Mouse (Mus musculus) liver, embryonic 11.5 days (tissue): ENCODE measurements around the gene Selenbp1. TPM values are rescaled to one million over a fixed set of nuclear protein-coding genes. Genes with fewer than 3 reads are reported as not detected.
"Not testable (repeated sequence)": the region's sequence is repeated elsewhere in the genome, so short reads cannot be mapped to it uniquely, and the experiment has no call there.

ENCODE experiments used
- ATAC-seq: fragments of 200-750 bp; cut with Nextera tagmentation; replicated peaks from 2 replicates; pipeline ENCODE4 v1.8.0; 2017; ENCODE audit warnings: moderate number of reproducible peaks, mild to moderate bottlenecking, moderate TSS enrichment, moderate library complexity; ENCODE audit not compliant: low FRiP score
- DNase-seq: peaks from one replicate; pipeline ENCODE4 v3.0.0-alpha.2; 2017; ENCODE audit warnings: low spot score
- H3K27ac ChIP-seq: fragments of 300-500 bp; sonication (generic); 2 replicates; pipeline ENCODE4 v1.5.1; 2014; ENCODE audit warnings: mild to moderate bottlenecking, low read depth, low read length, control low read depth
- H3K27me3 ChIP-seq: fragments of 300-500 bp; sonication (generic); replicated peaks from 2 replicates; pipeline ENCODE4 v1.6.1; 2014; ENCODE audit warnings: low read length, mixed read lengths; ENCODE audit not compliant: control insufficient read depth, insufficient read depth
- H3K36me3 ChIP-seq: fragments of 300-500 bp; sonication (generic); 2 replicates; pipeline ENCODE4 v1.6.1; 2014; ENCODE audit warnings: mild to moderate bottlenecking, low read length, moderate library complexity, mixed read lengths; ENCODE audit not compliant: control insufficient read depth, insufficient read depth
- H3K4me1 ChIP-seq: fragments of 300-500 bp; sonication (generic); replicated peaks from 2 replicates; pipeline ENCODE4 v1.6.1; 2014; ENCODE audit warnings: low read length, mixed read lengths; ENCODE audit not compliant: control insufficient read depth, insufficient read depth
- H3K4me2 ChIP-seq: fragments of 300-500 bp; sonication (generic); 2 replicates; pipeline ENCODE4 v1.6.1; 2014; ENCODE audit warnings: mild to moderate bottlenecking, control low read depth, moderate library complexity
- H3K4me3 ChIP-seq: fragments of 300-500 bp; sonication (generic); 2 replicates; pipeline ENCODE4 v1.5.1; 2014; ENCODE audit warnings: low read depth, low read length, control low read depth
- H3K9ac ChIP-seq: fragments of 300-500 bp; sonication (generic); 2 replicates; pipeline ENCODE4 v1.6.1; 2014; ENCODE audit warnings: low read depth, low read length, control low read depth
- H3K9me3 ChIP-seq: fragments of 300-500 bp; sonication (generic); 2 replicates; pipeline ENCODE4 v1.6.1; 2016; ENCODE audit warnings: low read length, inconsistent platforms, mixed read lengths; ENCODE audit not compliant: control insufficient read depth
- WGBS: fragments of 180-500 bp; shearing (Covaris S2); extraction: QIAGEN DNeasy Blood & Tissue Kit; methylation state at CpG from one replicate; pipeline ENCODE4 v1.1.7; 2014; 5-methylcytosine and 5-hydroxymethylcytosine counted together
- polyA plus RNA-seq: library from polyadenylated mRNA; unstranded; fragments of >200 nt; fragmentation: Nextera tagmentation; extraction: Ambion mirVana; gene quantifications from 2 replicates; pipeline ENCODE4 v1.2.1, GENCODE M21; 2014

The Selenbp1 gene
- polyA plus RNA-seq, result 68.2 and 82.0 TPM in 2 replicates

GRCm38 (mm10) chr3:94932809-94933564 is at the start of gene Selenbp1:
Selenbp1 (plus strand) TSS chr3:94933056.
- Histone ChIP-seq H3K27me3 (no peaks in the 10 kb centered on the region), H3K4me1 (peaks cover 22% of the 10 kb centered on the region), H3K36me3 (no peaks in the 10 kb centered on the region), H3K9me3 (no peaks in the 10 kb centered on the region), H3K27ac (peak within 1 kb of the TSS; percentile 86), H3K9ac (peak within 1 kb of the TSS; percentile 68), H3K4me3 (peak within 1 kb of the TSS; percentile 48), H3K4me2 (peak within 1 kb of the TSS; percentile 73)
- DNase-seq (peak; percentile 83), ATAC-seq (peak; percentile 84)
- WGBS, result 13% methylated on average over 16 of the region's 16 CpGs

DNA sequence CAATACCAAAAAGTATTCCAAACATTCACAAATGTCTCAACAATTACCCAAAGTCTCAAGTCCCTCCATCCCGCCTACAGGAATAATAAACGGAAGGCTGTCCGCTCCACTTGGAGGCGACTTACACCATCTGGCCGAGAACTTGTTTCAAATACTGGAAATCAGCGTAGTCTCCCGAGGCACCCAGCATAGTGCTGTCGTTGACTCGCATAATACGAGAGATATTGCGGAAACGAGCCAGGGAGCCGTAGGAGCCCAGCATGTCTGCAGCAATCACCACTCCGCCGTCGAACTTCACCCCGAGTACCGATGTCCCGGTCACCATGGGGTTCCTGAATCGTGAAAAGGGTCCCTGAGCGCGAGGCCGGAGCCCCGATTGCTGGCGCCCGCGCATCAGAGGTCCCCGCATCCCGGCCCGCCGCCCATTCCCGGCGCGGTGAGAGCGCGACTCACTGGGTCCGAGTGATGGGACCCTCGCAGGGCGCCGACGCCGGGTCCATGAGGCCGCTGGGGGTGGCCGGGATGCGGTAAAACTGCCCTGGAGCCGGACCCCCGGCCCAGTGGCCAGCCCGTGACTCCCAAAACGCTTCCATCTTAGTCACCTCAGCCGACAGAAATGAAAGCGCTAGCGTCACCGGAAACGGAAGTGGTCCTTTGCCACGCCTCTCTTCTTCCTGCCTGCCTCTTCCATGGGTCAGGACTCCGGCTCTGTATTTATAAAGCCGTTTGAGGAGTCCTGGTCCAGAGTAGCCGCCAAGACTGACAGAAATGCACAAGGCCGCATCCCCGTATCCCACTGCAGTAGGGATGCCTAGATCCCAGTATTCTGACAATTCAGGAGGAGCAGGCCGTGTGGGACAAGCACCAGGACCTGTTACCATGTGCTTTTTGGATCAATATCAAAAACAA is 46.3 kb upstream of the Selenbp1 start, which contains the start of gene Psmb4:
Psmb4 (minus strand) TSS at position 646 of the 909 bp plus-strand sequence.
- Histone ChIP-seq H3K9me3 (no peaks in the 10 kb centered on the region), H3K36me3 (peaks cover 19% of the 10 kb centered on the region), H3K27ac (peak within 1 kb of the TSS; percentile 76; the same call in 1 of the 2 replicates), H3K27me3 (no peaks in the 10 kb centered on the region), H3K4me2 (peak within 1 kb of the TSS; percentile 95), H3K4me1 (peaks cover 15% of the 10 kb centered on the region), H3K9ac (peak within 1 kb of the TSS; percentile 75), H3K4me3 (peak within 1 kb of the TSS; percentile 100)
- under 1% methylated on average over 61 of the region's 61 CpGs for WGBS
- peak; percentile 83 for ATAC-seq
- DNase-seq, result peak; percentile 89

- peaks cover 12% of the 10 kb centered on the region for H3K36me3 ChIP-seq
- H3K4me3 ChIP-seq, result no peak overlapping the region
- DNase-seq (no peak), ATAC-seq (no peak)
- no peaks in the 10 kb centered on the region for H3K9me3 ChIP-seq
- no peak overlapping the region for H3K27ac ChIP-seq
- H3K9ac ChIP-seq, result no peak overlapping the region
- H3K4me2 ChIP-seq, result no peak overlapping the region
- H3K4me1 ChIP-seq, result peaks cover 15% of the 10 kb centered on the region
- H3K27me3 ChIP-seq, result no peaks in the 10 kb centered on the region
Observed at GRCm38 (mm10) chr3:94888595-94888994, 44.3 kb upstream of the Selenbp1 start.

DNA sequence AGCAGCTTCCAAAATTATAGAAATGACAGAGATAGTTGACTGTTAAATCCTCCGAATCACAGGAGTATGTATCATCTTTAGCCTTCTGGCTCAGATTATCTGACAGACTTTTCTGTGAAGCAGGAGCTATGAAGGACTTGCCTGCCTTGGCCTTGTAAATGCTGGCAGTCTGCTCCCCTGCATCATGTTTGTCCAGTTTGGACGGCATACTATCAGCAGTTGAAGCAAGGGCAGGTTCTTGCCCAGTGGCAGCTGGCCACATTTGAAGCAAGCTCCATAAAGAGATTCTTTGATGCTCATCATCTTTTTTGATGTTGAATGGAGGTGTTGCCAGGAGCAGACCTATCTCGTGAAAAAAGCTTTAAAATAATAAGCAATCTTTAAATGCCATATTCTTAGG is 38.8 kb upstream of the Selenbp1 start:
- Histone ChIP-seq H3K27me3 (peaks cover 4% of the 10 kb centered on the region; the same call in 1 of the 2 replicates), H3K4me3 (no peak overlapping the region), H3K4me1 (no peaks in the 10 kb centered on the region), H3K36me3 (no peaks in the 10 kb centered on the region), H3K4me2 (no peak overlapping the region), H3K9me3 (no peaks in the 10 kb centered on the region), H3K27ac (no peak overlapping the region), H3K9ac (no peak overlapping the region)
- WGBS, result 65% methylated on average over 3 of the region's 3 CpGs
- ATAC-seq, result no peak
- no peak for DNase-seq

DNA sequence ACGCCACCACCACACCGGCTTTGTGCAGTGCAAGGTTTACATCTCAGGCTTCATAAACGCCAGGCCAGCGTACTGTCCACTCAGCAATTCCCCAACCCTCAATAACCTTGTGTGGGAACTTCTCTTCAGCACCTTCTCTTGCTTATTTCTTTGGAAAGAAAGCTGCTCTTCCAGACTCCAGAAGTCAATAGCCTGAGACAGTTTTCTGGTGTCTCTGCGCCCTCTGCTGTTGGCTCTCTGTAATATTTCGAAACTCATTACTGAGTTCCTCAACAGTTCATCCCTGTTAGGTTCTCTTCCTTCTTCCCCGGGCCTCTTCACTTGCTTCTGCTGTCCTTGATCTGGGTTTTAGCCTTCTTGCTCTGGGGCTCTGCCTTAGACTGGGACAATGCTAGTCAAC is 30.1 kb upstream of the Selenbp1 start:
- H3K9me3 ChIP-seq, result no peaks in the 10 kb centered on the region
- H3K4me3 ChIP-seq, result no peak overlapping the region
- no peaks in the 10 kb centered on the region for H3K36me3 ChIP-seq
- H3K9ac ChIP-seq, result no peak overlapping the region
- DNase-seq, result no peak
- no peak overlapping the region for H3K27ac ChIP-seq
- peaks cover 4% of the 10 kb centered on the region; the same call in 1 of the 2 replicates for H3K4me1 ChIP-seq
- peak; percentile 36 for ATAC-seq
- no peaks in the 10 kb centered on the region; the same call in 1 of the 2 replicates for H3K27me3 ChIP-seq
- 24% methylated on average over 7 of the region's 7 CpGs for WGBS
- H3K4me2 ChIP-seq, result no peak overlapping the region

DNA sequence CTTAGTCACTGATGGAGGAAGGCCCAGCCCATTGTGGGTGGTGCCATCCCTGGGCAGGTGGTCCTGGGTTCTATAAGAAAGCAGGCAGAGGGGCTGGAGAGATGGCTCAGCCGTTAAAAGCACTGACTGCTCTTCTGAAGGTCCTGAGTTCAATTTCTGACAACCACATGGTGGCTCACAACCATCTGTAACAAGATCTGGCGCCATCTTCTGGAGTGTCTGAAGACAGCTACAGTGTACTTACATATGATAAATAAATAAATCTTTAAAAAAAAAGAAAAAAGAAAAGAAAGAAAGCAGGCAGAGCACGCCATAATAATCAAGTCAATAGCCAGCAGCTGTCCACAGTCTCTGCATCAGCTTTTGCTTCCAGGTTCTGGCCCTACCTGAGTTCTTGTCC is 28.1 kb upstream of the Selenbp1 start:
- H3K4me3 ChIP-seq, H3K4me1 ChIP-seq, H3K36me3 ChIP-seq, DNase-seq, H3K27ac ChIP-seq, H3K4me2 ChIP-seq, H3K27me3 ChIP-seq, H3K9me3 ChIP-seq, ATAC-seq, H3K9ac ChIP-seq: not testable (repeated sequence)
- 58% methylated on average over 3 of the region's 3 CpGs for WGBS

- ATAC-seq, result peak; percentile 85
- Histone ChIP-seq H3K4me2 (no peak overlapping the region), H3K4me3 (no peak overlapping the region), H3K36me3 (no peaks in the 10 kb centered on the region), H3K4me1 (peaks cover 4% of the 10 kb centered on the region; the same call in 1 of the 2 replicates), H3K9ac (no peak overlapping the region), H3K27ac (no peak overlapping the region), H3K27me3 (no peaks in the 10 kb centered on the region; the same call in 1 of the 2 replicates), H3K9me3 (no peaks in the 10 kb centered on the region)
- DNase-seq, result no peak
- 31% methylated on average over 1 of the region's 1 CpGs for WGBS
Observed at GRCm38 (mm10) chr3:94906482-94906881, 26.4 kb upstream of the Selenbp1 start.

GRCm38 (mm10) chr3:94911050-94911693 is 21.7 kb upstream of the Selenbp1 start:
- Histone ChIP-seq H3K4me1 (peaks cover 4% of the 10 kb centered on the region; the same call in 1 of the 2 replicates), H3K4me3 (no peak overlapping the region), H3K27me3 (no peaks in the 10 kb centered on the region; the same call in 1 of the 2 replicates), H3K9me3 (no peaks in the 10 kb centered on the region), H3K27ac (no peak overlapping the region), H3K9ac (no peak overlapping the region), H3K36me3 (no peaks in the 10 kb centered on the region), H3K4me2 (no peak overlapping the region)
- ATAC-seq (no peak), DNase-seq (no peak)
- 71% methylated on average over 2 of the region's 2 CpGs for WGBS
